8 mouse cellular contexts compared by ENCODE assay signal in genomic region chr2:142437606-142438461, GRCm38 (mm10).
DNase-seq lines count a peak whose midpoint lies in the region; ATAC-seq lines count a peak whose summit lies in the region.

No protein-coding gene starts in this region.

- H3K36me3 ChIP-seq in hindbrain, embryonic 10.5 days: no peaks in the 10 kb centered on the region
- no peaks in the 10 kb centered on the region for H3K36me3 ChIP-seq in hindbrain, embryonic 12.5 days
- H3K36me3 ChIP-seq in midbrain, embryonic 13.5 days: no peaks in the 10 kb centered on the region

- H3K4me3 ChIP-seq in hindbrain, embryonic 10.5 days: no peak overlapping the region
- no peak overlapping the region for H3K4me3 ChIP-seq in hindbrain, embryonic 12.5 days
- H3K4me3 ChIP-seq in midbrain, embryonic 13.5 days (replicated peaks): no peak overlapping the region

- no peaks in the 10 kb centered on the region for H3K27me3 ChIP-seq in hindbrain, embryonic 10.5 days (ENCODE audit: insufficient read depth, poor library complexity, severe bottlenecking)
- H3K27me3 ChIP-seq in hindbrain, embryonic 12.5 days: no peaks in the 10 kb centered on the region
- H3K27me3 ChIP-seq in midbrain, embryonic 13.5 days: no peaks in the 10 kb centered on the region

- H3K27ac ChIP-seq in hindbrain, embryonic 10.5 days: peak overlapping the region; percentile 62
- no peak overlapping the region for H3K27ac ChIP-seq in hindbrain, embryonic 12.5 days
- peak overlapping the region; percentile 12; the same call in 1 of the 2 replicates for H3K27ac ChIP-seq in midbrain, embryonic 13.5 days

- peaks cover 10% of the 10 kb centered on the region for H3K4me1 ChIP-seq in hindbrain, embryonic 10.5 days (replicated peaks)
- 0 out of 2 replicates have a peak, but pooled peaks cover 4% of the 10 kb centered on the region for H3K4me1 ChIP-seq in hindbrain, embryonic 12.5 days
- H3K4me1 ChIP-seq in midbrain, embryonic 13.5 days (replicated peaks): peaks cover 7% of the 10 kb centered on the region; the same call in 1 of the 2 replicates

- DNase-seq in hindbrain, embryonic 10.5 days (ENCODE audit: low spot score): no peak
- peak; percentile 90 to 92 for DNase-seq in cerebellum, adult 18-20 months
- peak; percentile 8 to 54 for DNase-seq in gastrocnemius, adult 8-10 months (ENCODE audit: low spot score in 2 of 2)
- DNase-seq in layer of hippocampus, adult 9-10 months (ENCODE audit: low spot score): peak; percentile 16
- peak; percentile 2 to 67 for DNase-seq in urinary bladder, postnatal 36 days (ENCODE audit: low spot score in 2 of 2)
- no peak for DNase-seq in embryo, embryonic 10.5 days (ENCODE audit: low spot score)

- no peak overlapping the region for H3K4me2 ChIP-seq in hindbrain, embryonic 12.5 days (replicated peaks)
- H3K4me2 ChIP-seq in midbrain, embryonic 13.5 days (replicated peaks): no peak overlapping the region

- no peaks in the 10 kb centered on the region for H3K9me3 ChIP-seq in hindbrain, embryonic 10.5 days
- H3K9me3 ChIP-seq in hindbrain, embryonic 12.5 days (replicated peaks): no peaks in the 10 kb centered on the region; the same call in 1 of the 2 replicates
- 0 out of 2 replicates have a peak, but pooled peaks cover 3% of the 10 kb centered on the region for H3K9me3 ChIP-seq in midbrain, embryonic 13.5 days

- H3K9ac ChIP-seq in hindbrain, embryonic 12.5 days: no peak overlapping the region
- no peak overlapping the region for H3K9ac ChIP-seq in midbrain, embryonic 13.5 days (replicated peaks)

- 61% methylated on average over 6 of the region's 6 CpGs for WGBS in hindbrain, embryonic 10.5 days
- 62% methylated on average over 6 of the region's 6 CpGs for WGBS in hindbrain, embryonic 12.5 days
- WGBS in midbrain, embryonic 13.5 days: 47% methylated on average over 6 of the region's 6 CpGs

- ATAC-seq in hindbrain, embryonic 12.5 days (ENCODE audit: low FRiP score): no peak
- ATAC-seq in midbrain, embryonic 13.5 days: peak; percentile 88

Comparison
In these comparisons a context has a peak if more than half of its experiments do, and no peak if none do; other contexts are left out.
1. DNase-seq: peak in cerebellum, adult 18-20 months (2 of 2), gastrocnemius, adult 8-10 months (2 of 2), layer of hippocampus, adult 9-10 months (single experiment) and urinary bladder, postnatal 36 days (2 of 2); none in hindbrain, embryonic 10.5 days (single experiment) and embryo, embryonic 10.5 days (single experiment).